Mouse (Mus musculus): ENCODE measurements at regions not wholly inside any gene's neighbourhood (a gene's known extent, or its start where the extent isn't known, plus 50 kb on each side); places are given as distances from the start of the nearest gene placed in this dataset.
"Not testable (repeated sequence)": the region's sequence is repeated elsewhere in the genome, so short reads cannot be mapped to it uniquely, and the experiment has no call there.

DNA sequence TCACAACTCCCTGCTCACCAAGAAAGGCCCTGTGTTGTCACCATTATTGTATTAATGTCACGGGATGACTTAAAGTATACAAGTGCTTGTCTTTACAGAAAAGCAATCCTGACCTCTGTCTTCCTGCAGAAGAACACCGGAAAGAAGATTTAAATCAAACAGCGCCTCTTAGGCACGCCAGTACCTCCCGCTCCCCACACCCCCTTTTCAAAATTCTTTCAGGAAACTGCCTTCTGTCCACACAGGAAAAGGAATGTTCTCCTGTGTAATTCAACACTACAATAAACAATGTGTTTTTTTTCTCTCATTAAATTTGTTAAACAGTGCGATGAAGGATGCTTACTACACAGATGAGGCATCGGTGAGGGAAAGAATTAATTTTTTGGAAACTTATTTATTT is 112.6 kb upstream of the Stt3b start:
- no peak for DNase-seq (ENCODE audit: low spot score in 2 of 2)

DNA sequence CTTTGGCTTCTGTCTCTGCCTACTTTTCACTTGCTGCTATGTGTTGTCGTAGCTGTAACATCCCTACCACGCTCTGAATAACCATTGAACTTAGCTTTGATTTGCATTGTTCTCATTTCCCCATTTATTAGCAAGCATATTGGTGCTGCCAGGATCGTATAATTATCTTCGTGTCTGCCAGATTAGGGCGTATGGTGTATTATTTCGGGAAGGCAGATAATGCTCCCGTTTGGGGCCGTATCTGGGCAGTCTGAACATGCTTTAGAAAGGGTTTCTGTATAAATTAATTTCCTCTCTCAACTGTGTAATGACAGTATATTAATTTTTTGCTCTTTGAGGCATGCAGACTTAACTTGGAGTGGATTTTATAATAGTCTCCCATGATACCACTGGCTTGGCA is 116.5 kb upstream of the Stt3b start:
- DNase-seq (ENCODE audit: low spot score in 2 of 2) = no peak

DNA sequence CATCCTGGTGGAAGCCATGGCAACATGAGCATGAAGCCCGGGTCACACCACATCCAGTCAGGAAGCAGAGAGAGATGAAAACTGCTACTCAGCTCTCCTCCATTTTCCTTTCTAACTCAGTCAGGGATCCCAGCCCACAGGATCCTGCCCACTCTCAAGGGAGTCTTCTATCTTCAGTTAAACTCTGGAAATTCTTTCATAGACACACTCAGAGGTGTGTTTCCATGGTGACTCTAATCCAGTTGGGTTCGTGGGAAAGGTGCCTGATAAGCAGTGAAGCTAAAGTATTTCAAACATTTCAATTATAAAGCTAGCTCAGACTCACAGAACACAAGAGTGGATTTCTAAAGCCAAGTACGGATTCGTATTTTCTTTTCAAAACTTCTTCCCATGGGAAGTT is 120.0 kb upstream of the Stt3b start:
- DNase-seq (ENCODE audit: low spot score in 2 of 2) = no peak

DNA sequence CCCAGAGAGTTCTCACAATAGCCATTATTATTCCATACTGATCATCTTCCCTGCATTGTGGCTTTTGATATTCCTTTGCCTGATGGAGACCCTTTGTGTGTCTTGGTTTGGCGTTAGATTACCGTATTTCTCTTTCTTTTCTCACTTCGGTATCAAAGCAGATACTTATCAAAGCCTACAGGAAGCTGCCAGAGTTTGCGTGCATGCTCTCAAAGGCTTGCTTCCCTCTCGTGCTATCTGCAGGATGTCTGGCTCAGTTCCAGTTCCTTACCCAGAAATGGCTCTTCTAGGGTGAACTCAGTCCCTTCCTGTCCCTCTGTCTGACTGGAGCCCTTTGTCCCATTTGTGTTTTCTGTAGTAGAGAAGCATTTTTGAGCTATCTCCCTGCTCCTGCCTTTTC is 124.5 kb upstream of the Stt3b start:
- DNase-seq (ENCODE audit: low spot score in 2 of 2) = no peak

DNA sequence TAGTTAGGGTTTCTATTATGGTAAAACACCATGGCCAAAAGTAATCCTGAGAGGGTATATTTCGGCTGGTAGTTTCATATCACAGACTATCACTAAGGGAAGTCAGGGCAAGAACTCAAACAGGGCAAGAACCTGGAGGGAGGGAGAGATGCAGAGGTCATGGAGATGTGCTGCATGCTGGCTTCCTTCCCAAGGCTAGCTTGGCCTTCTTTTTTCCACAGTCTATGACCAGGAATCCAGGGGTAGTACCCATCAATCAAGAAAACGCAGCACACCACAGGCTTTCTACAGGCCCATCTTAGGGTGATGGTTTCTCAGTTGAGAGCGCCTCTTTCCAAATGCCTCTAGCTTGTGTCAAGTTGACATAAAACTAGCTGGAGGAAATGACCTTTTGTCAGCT is 126.1 kb upstream of the Stt3b start:
- no peak for DNase-seq (ENCODE audit: low spot score in 2 of 2)

DNA sequence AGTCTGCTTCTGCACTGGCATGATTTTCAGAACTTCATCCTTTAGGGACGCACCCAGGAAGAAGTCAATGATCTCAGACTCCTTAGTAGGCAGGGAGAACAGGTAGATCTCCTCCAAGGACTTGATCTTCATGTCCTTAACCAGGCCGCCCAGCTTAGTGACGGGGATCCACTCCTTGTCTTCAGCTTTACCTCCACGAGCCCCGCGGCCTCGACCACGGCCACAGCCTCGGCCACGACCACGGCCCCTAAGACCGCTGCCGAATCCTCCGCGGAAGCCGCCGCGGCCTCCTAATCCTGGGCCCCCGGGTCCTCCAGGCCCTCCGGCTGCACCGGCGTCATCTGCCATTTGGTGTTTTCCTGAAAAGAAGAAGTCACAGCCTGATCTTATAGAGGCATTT is 128.0 kb upstream of the Stt3b start:
- DNase-seq (ENCODE audit: low spot score in 2 of 2) = not testable (repeated sequence)

DNA sequence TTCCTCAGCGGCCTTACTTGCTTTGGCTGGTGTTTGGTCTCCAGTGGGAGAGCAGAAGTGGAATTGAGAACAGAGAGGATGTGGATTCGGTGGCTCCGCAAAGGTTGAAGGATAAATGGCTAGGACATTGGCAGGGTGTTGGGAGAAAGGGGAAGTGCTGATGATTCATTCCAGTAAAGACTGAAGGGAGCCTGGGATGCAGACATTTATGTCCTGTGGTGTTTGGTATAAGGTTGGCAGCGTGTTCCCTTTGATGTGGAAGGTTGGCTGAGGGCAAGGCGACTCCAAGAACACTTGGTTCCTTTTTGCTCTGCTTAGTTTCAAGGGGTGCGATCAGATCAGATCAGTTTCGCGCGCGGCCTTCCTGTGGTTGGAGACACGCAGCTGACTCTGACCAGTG is 136.5 kb upstream of the Stt3b start:
- no peak for DNase-seq (ENCODE audit: low spot score in 2 of 2)

DNA sequence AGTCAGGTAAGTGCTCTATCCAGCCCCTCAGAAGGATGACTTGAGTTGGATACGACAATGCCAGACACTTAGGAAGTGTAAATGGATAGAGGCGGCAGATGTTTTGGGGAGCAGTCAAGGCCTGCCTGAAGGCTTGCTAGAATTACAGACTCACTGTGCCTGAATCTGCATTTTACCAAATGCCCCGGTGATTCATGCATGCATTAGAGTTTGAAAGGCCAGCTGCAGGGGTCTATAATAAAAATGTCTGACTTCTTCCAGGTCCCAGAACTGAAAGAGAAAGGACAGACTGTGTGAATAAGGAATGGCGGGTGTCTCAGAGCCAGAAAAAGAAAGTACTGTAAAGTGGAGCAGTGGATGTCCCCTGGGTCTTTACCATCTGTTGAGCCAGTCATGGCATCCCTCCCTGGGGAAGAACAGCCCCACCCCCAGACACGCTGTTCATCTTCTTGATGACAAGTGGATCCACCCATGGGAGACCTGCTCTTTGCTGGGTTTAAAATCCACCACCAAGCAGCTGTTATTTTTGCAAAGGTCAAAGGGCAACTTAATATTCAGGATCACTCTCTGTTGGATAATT is 140.6 kb upstream of the Stt3b start:
- DNase-seq (ENCODE audit: low spot score in 2 of 2) = no peak

DNA sequence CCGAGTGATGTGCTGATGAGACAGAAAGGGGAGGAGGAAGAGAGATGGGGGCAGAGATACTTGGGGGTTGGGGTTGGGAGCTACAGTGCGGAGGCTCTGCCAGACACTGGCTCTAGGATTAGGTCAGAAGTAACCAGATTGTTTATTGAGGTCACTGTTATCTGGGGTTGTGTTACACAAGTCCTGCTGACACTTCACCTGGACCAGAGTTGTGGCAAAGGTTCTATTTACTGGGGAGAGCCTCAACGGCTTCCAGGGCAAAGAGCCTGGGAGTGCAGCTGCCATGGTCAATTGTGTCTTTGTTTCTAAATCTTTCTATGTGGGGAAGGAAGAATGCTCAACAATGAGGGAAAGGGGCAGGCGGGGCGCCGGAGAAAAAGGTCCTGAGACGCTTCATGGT is 144.6 kb upstream of the Stt3b start:
- DNase-seq (ENCODE audit: low spot score in 2 of 2) = no peak

DNA sequence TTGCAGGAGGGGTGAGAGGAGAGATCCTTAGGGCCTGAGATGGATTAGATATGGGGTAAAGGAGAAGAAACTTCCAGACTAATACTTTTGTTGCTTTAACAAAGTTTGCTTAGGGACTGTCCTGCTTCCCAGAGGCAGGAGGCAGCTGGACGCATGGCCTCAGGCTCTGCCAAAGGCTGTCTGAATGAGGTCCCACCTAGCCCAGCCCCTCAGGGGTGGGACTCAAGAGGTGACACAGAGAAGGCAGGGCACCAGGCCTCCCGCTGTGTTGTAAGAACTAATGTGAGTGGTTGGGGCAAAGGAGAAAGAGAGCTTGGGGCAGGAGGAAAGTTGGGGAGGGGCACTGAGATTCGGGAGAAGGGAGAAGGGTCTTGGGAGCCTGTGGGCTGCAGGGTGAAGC is 145.9 kb upstream of the Stt3b start:
- DNase-seq (ENCODE audit: low spot score in 2 of 2) = no peak

DNA sequence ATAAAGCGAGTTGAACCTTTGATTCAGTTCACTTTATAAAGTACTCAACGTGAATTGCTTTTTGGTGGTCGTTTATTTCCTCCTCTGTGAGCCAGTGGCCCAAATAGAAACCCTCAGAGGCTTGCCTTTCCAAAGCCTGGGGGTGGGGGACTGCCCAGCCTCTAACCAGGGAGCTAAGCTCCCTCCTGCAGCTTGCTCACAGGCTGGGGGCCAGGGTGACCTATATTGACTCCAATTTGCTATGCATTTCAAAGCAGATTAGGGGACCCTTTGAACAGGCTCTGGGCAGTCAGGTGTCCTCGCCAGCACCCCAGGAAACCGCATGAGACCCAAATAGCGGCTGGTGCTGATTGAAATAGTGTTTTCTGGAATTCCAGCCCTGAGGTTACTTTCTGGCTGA is 146.4 kb upstream of the Stt3b start:
- DNase-seq (ENCODE audit: low spot score in 2 of 2) = no peak

DNA sequence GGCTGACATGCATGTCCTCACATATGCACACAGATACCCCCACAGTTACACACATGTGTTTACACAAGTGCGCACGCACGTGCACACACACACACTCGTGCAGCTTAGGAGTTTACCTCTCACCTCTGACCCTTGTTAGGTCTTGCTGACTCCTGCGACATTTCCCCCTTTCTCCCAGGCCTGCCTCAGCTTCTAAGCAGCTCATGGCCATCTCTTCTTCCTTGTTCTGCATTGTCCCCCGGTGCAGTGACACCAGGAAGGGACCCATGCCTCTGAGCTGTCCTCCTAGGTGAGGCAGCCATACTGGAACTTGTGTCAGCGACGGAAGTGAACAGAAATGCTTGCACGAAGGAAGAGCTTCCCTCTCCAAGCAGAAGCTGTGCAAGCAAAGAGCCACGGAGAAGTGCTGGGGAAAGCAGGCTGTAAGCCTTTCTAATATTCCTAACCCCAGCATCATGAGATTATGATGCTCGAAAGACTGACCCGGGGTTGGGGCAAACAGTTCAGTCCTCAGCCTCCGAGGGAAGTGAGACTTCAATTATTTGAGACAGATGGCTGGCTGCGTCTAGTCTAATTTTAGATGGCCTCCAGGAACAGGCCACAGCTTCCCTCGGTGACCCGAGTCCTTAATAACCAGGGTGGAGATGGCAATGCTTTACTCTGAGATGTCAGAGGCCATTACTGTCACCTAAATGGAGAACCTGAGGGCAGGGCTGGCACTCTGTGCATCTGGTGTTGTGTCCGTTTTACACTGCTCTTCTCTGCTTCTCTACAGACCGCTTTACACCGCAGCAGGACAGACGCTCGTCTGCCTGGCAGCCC is 147.9 kb upstream of the Stt3b start:
- DNase-seq (ENCODE audit: low spot score in 2 of 2) = no peak

DNA sequence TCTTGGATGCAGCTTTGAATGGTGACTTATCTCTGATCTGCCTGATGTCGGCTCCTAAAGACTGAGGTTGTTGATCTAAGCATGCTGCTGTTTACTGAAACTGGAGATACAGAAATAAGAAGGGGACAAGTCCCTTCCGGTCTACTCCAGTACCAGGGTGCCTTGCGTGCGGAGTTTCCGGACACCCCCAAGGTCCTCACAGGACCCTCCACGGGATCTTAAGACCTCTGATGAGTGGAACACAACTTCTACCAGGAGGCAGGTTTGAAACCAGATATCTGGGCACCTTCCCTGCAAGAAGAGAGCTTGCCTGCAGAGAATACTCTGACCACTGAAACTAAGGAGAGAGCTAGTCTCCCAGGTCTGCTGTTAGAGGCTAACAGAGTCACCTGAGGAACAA is 148.9 kb upstream of the Stt3b start:
- not testable (repeated sequence) for DNase-seq (ENCODE audit: low spot score in 2 of 2)

DNA sequence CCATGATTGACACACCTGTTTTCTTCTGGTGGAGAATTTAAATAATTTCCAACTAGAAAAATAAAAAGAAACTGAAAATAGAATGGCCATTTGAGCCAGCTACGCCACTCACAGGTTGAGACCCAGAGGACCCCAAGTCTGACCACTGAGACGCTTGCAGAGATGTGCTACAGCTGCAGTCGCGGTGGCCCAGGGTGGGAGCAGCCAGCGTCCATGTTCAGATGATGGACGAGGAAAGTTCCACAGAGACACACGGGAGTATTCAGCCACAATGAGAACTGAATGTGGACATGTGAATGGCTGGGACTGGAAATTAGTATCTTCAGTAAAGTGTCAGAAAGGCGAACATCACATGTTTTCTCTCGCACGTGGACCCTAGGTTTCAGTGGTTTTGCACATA is 155.1 kb upstream of the Stt3b start:
- no peak for DNase-seq (ENCODE audit: low spot score in 2 of 2)

DNA sequence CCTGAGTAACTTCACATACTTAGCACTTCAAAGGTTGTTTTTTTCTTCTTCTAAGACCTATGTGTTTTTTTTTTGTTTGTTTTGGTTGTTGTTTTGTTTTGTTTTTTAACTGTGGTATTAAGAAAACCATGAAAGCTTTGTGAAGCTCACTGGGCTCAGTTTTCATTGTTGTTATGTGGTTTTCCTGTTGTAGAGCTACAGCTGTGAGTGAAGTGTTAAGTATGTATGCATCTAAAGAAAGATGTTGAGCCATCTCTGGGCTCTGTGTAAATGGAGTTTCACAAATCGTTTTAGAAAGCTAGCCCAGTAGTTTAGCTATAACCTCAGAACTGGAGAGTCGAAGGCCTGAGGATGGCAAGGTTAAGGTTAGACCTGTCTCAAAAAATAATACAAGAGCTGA is 158.4 kb upstream of the Stt3b start:
- DNase-seq (ENCODE audit: low spot score in 2 of 2) = no peak

DNA sequence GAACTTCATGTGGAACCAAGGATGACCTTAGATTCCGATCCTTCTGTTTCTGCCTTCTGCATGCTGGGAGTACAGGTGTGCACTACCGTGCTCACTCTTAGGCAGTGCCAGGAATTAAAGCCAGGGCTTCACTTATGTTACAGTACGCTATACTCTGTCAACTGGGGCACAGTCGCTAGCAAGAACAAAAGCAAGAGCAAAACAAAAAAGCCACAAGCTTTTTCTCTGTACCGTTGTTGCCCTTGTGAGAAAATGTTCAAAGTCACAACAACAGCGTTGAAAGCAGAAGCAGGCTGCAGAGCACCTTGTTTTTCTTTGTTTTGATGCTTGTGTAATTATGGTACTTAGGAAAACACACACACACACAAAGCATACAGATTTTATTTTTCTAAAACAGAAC is 161.4 kb upstream of the Stt3b start:
- no peak for DNase-seq (ENCODE audit: low spot score in 2 of 2)

DNA sequence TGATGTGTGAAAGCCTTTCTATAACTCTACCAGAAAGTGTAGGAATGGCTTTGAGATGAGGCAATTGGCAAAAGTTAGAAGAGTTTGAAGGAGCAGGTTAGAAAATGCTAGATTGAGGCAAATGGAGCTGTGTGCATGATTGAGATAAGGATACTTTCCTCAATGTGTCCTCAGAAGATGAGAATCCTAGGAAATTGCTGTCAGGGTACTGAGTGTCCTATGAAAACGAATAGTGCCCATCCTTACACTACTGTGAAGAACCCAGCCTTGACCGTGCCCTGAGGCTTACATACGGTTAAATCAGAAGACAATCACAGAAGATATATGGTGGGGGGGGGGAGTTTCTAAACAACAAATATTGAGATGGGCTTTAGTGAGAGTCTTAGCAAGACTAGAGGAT is 162.8 kb upstream of the Stt3b start:
- no peak for DNase-seq (ENCODE audit: low spot score in 2 of 2)

DNA sequence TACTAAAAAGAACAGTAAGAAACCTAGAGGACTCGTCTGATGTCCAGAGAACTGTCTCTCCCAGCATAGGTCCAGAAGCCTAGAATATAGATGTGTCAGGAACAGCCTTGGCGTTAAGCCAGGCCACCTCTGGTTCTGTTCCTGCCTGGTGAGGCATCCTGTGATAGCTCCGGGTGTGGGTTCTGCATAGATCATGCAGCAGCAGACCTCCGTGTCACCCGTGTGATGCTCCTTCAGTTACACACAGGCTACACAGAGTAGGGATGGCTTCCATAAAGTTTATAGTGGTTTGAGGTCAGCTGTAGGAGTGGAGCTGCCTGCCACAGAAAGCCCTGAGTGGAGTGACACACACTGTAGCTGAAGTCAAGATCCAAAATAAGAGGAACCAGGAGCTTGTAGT is 163.6 kb upstream of the Stt3b start:
- DNase-seq (ENCODE audit: low spot score in 2 of 2) = no peak

DNA sequence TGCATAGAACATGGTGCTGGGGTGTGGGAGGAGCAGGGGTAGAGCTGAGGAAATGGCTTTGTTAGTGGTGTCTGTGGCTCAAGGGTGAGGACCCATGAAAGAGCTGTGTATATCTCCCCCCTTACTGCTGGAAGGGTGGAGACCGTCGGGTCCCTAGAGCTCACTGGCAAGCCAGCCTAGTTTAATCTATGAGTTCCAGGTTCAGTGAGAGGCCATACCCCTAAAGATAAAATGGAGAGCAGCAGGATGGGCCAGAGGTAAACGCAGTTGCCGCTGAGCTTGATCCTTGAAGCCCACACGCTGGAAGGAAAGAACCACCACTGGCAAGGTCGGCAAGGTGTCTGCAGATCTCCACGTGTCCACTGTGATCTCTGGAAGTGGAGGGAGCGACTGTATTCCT is 164.1 kb upstream of the Stt3b start:
- no peak for DNase-seq (ENCODE audit: low spot score in 2 of 2)

DNA sequence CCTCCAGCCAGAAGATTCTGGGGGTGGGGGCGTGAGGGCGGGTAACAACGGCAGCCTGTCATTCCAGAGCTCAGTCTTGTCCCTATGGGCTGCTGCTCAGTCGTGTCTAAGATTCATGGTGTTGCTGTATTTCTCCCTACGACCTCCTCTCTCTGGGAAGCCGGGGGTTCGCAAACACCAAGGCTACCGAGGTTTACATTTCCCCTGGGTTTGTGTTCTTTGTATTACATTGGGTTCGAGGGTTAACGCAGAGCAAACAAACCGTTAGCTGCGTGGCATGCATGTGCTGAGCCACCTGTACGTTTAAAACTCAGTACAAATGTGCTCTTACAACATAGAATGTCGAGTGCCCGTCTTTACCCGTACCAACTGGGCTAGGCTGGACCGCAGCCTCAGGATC is 166.0 kb upstream of the Stt3b start:
- DNase-seq (ENCODE audit: low spot score in 2 of 2) = no peak

DNA sequence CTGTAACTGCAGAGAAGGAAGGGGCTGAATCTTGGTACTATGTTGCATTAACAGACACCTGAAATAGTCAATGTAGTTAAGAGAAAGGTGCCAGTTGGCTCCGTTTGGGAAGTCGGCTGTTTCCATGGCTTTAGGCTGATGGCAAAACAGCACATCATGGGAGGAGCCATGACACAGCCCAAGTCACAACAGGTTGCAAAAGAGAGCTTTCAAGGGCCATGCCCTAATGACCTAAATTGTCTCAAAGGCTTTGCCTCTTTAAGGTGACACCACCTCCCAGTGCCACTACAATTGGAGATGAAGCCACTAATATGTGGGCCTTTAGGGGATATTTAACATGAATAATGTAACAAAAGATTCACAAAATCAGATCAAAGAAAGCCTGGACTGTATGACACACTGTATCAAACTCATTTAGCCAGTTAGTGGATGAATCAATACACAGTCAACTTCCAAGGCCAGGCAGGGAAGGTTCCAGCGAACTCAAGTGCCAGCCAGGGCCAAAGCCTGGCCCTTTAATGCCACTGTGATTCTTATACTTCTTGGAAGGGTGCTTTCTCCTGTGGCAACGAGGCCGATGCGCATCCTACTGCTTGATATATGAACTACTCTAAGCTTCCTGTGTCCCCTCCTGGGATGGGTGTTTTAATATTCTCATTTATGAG is 167.5 kb upstream of the Stt3b start:
- no peak for DNase-seq (ENCODE audit: low spot score in 2 of 2)

DNA sequence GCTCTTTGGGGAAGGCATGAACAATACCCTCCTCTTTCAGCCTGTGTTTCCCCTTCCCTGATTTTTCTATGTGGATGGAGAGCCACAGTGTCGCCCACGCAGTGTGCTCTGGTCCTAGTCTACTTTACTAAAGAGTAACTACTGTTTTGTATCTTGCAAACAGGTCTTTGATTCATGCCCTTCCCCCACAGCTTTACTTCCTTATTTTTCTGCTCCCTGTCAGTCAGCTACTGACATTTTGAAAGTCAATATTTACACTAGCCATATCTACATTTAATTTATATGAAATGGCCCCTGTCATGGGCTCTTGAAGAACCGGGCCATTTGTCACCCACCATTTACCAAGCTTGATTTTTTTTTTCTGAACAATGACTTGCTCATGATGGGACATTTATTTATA is 168.7 kb upstream of the Stt3b start:
- no peak for DNase-seq (ENCODE audit: low spot score in 2 of 2)

DNA sequence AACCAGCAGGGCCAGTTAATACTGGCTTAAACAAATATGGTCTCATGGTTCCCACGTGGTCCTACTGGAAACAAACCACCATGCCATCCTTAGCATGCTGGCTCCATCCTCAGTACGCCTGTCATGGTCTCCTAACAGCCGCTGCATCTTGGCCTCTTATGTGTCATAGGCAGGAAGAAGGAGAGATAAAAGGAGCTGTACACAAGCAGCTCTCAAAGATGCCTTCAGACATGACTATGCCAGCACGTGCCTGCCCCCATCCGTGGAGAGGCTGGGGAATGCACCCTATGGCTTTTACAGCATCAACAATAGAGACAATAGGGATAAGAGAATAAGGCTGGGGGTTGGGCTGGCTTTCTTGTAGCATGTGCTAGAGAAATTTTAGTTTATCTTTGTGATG is 171.0 kb upstream of the Stt3b start:
- no peak for DNase-seq (ENCODE audit: low spot score in 2 of 2)
